Mouse (Mus musculus) CD4-positive, CD25-positive, alpha-beta regulatory T cell, adult 9 weeks (primary cell): ENCODE data around the gene Pcnt. TPM values are rescaled to one million over a fixed set of nuclear protein-coding genes. Genes with fewer than 3 reads are reported as not detected.

Experiments
- polyA plus RNA-seq: library from polyadenylated mRNA; unstranded; fragments of 100-300 nt; shearing (Covaris generic); gene quantifications from one replicate; pipeline ENCODE4 v1.2.1, GENCODE M21; 2017

Gene Pcnt
- 30.3 TPM for polyA plus RNA-seq

GRCm38 (mm10) chr10:76442178-76443088 is at the start of gene Pcnt:
Gene Pcnt, minus strand, starts transcription at chr10:76442786.

GRCm38 (mm10) chr10:76468203-76469162 is 25.9 kb upstream of the Pcnt start, which contains the start of the genes Mcm3ap and Ybey:
Gene Mcm3ap, plus strand, starts transcription at chr10:76468927.
Gene Ybey, minus strand, starts transcription at chr10:76469114.

GRCm38 (mm10) chr10:76448851-76449250 is 6.3 kb upstream of the Pcnt start, which contains the start of gene 2610028H24Rik:
Gene 2610028H24Rik, plus strand, starts transcription at chr10:76449081.

GRCm38 (mm10) chr10:76440281-76440680 is 2.3 kb downstream of the Pcnt start, which contains the start of gene AC141477.1:
Gene AC141477.1, minus strand, starts transcription at chr10:76440444.

GRCm38 (mm10) chr10:76344711-76345539 is 97.7 kb downstream of the Pcnt start, which contains the start of gene Dip2a:
Gene Dip2a, minus strand, starts transcription at chr10:76345291.

Other genes starting within 250 kb of the Pcnt start
- 32.8 TPM for gene Prmt2, start 204.9 kb downstream of the Pcnt start, polyA plus RNA-seq
- not detected for gene S100b, start 188.9 kb downstream of the Pcnt start, polyA plus RNA-seq
- gene Dip2a, start 97.5 kb downstream of the Pcnt start, polyA plus RNA-seq, result 1.8 TPM
- gene AC141477.1, start 2.3 kb downstream of the Pcnt start, polyA plus RNA-seq, result 19.0 TPM
- 0.20 TPM for gene 2610028H24Rik, start 6.3 kb upstream of the Pcnt start, polyA plus RNA-seq
- 77.2 TPM for gene Mcm3ap, start 26.1 kb upstream of the Pcnt start, polyA plus RNA-seq
- gene Ybey, start 26.3 kb upstream of the Pcnt start, polyA plus RNA-seq, result 4.9 TPM
- 22.4 TPM for gene Lss, start 88.8 kb upstream of the Pcnt start, polyA plus RNA-seq
- gene Spatc1l, start 119.5 kb upstream of the Pcnt start, polyA plus RNA-seq, result not detected
- gene Ftcd, start 132.9 kb upstream of the Pcnt start, polyA plus RNA-seq, result not detected
- gene Col6a2, start 180.8 kb upstream of the Pcnt start, polyA plus RNA-seq, result not detected